Mouse (Mus musculus) heart, postnatal 0 days (tissue): Measurements from ENCODE around the gene Purb.

Source experiments
- CTCF ChIP-seq: IDR thresholded peaks from 2 replicates; pipeline ENCODE4 v1.5.1; 2016; ENCODE audit warnings: antibody characterized with exemption, control low read depth, low read depth
- EP300 ChIP-seq: IDR thresholded peaks from 2 replicates; pipeline ENCODE4 v1.6.1; 2016; ENCODE audit warnings: antibody characterized with exemption, low read depth

- TF ChIP-seq CTCF (no peak), EP300 (no peak)
Observed at GRCm38 (mm10) chr11:6475867-6476484, at the start of gene Purb.
